Mouse (Mus musculus): ENCODE measurements around the gene Zfp746. TPM values are rescaled to one million over a fixed set of nuclear protein-coding genes. Genes with fewer than 3 reads are reported as not detected.

Zfp746 gene
- total and polyA plus RNA-seq, 3 experiments, result 21.0 to 24.8 (median 23.4) TPM

GRCm38 (mm10) chr6:48047450-48048351, 38.7 kb downstream of the Zfp746 start:
- peak; percentile 82 for DNase-seq

DNA sequence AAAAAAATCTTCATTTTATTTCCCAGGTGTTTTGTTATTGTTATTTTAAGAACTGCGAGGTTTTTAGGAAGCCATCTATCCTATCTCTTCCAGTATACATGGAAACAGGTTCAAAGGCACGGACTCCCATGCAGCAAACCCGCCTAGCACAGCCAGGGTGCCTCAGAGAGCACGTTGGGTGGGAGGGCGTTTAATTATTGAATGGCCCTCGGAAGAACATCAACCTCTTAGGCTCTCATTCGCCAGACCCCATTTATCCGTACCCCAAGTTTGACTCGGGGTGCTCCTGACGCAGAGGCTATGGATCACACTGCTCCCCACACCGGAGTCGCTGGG, 39.3 kb downstream of the Zfp746 start:
- no peak for DNase-seq

DNA sequence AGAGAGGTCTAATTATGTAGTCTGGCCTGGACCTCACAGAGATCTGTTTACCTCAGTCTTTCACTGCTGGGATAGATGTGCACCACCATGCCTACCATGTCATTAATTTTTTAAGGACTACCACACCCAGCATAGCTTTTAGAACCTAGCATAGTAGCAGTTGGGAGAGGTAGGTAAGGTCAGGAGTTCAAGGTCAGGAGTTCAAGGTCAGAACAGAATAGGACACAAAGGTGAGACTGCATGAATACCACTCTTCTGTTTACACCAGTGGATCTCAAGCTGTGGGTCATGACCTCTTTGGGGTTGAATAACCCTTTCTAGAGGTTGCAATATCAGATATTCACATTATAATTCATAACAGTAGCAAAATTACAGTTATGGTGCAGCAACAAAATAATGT, 53.7 kb downstream of the Zfp746 start:
- no peak for DNase-seq

DNA sequence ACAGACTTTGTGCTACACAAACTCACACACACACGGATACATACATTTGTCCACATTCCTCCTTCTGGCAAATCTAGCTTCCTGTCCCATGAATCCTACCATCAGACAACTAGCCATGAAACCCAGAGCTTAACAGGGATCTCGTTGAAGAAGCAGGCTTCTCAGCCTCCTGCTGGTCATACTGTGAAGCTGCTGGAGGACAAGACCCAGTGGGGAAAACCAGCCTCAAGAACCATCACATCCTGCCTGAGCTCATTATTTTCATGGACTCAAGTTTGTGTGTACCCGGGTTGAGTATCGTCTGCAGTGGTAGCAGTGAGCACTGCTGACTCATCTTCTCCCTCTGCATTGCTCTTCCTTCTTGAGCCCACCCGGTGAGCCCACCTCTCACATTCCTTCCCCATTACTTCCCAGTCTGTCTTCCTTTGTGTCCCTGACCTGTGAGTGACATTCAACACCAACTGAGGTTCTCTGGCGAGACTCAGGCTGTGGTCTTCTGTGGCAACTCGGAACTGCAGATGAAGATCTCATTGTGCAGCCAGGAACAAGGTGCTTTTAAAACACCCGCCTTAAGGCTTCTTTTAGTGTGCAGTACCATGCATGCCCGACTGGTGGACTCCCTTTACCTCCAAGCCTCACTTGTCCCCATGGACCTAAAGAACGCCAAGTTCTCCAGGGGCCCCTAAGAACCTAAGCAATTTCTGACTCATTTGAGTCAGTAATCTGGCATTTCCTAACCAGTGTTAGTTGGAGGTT, 60.3 kb downstream of the Zfp746 start:
- no peak for DNase-seq

GRCm38 (mm10) chr6:48024994-48025345, 61.4 kb downstream of the Zfp746 start:
- no peak for DNase-seq

GRCm38 (mm10) chr6:48024330-48024993, 61.9 kb downstream of the Zfp746 start:
- no peak for DNase-seq

- no peak for DNase-seq
These were observed 63.7 kb downstream of the Zfp746 start for GRCm38 (mm10) chr6:48022672-48023071.

DNA sequence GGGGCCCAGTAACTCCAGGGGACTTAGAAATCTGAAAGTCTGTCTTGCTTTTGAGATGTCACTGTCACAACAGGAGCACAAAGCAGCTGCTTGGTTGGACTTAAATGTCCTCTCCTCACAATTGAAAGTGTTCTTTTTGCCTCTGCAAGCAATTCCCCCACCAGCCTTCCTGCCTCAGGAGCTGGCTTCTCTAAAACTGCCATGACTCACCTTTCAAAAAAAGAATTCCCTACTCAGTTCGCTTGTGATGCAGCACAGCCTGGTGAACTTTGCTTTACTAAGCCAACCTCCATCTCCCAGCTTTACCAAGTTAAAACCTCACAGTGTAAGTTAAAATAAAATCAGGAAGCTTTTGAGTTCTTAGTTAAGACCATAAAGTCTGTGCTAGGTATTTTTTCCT, 64.7 kb downstream of the Zfp746 start:
- no peak for DNase-seq

- DNase-seq, result peak; percentile 77
These were observed 66.4 kb downstream of the Zfp746 start for GRCm38 (mm10) chr6:48020006-48020405.

- no peak for DNase-seq
These were observed 69.6 kb downstream of the Zfp746 start for GRCm38 (mm10) chr6:48016841-48017240.

- peak; percentile 77 for DNase-seq
These were observed 70.3 kb downstream of the Zfp746 start for GRCm38 (mm10) chr6:48016090-48016521.

Small RNAs within 50 kb of the gene (microRNA-seq; reads per million reads assigned to microRNA genes)
- 0.22 to 0.41 reads per million in 2 experiments for gene Gm24563

Other genes with a start within 250 kb of the Zfp746 start
- gene Zfp282, start 209.4 kb downstream of the Zfp746 start, total RNA-seq (2021), result 1 to 10 TPM; 7.0 to 9.2 TPM
- 6.9 and 7.1 TPM in 2 replicates for gene Zfp282, start 209.4 kb downstream of the Zfp746 start, polyA plus RNA-seq (2012; rRNA removed)
- gene Zfp212, start 166.1 kb downstream of the Zfp746 start, total RNA-seq (2021), result 10 to 100 TPM; 13.4 to 15.5 TPM
- gene Zfp212, start 166.1 kb downstream of the Zfp746 start, polyA plus RNA-seq (2012; rRNA removed), result 8.2 and 8.4 TPM in 2 replicates
- gene Zfp956, start 133.2 kb downstream of the Zfp746 start, total RNA-seq (2021), result 1 to 10 TPM; 3.8 to 8.6 TPM
- 10.4 and 11.6 TPM in 2 replicates for gene Zfp956, start 133.2 kb downstream of the Zfp746 start, polyA plus RNA-seq (2012; rRNA removed)
- 10 to 100 TPM; 20.1 to 24.3 TPM for gene Zfp777, start 37.7 kb downstream of the Zfp746 start, total RNA-seq (2021)
- gene Zfp777, start 37.7 kb downstream of the Zfp746 start, polyA plus RNA-seq (2012; rRNA removed), result 20.3 and 23.4 TPM in 2 replicates

Data from adrenal gland, adult 2 months (tissue).